Mouse (Mus musculus): ENCODE results near the gene Syt7.

DNA sequence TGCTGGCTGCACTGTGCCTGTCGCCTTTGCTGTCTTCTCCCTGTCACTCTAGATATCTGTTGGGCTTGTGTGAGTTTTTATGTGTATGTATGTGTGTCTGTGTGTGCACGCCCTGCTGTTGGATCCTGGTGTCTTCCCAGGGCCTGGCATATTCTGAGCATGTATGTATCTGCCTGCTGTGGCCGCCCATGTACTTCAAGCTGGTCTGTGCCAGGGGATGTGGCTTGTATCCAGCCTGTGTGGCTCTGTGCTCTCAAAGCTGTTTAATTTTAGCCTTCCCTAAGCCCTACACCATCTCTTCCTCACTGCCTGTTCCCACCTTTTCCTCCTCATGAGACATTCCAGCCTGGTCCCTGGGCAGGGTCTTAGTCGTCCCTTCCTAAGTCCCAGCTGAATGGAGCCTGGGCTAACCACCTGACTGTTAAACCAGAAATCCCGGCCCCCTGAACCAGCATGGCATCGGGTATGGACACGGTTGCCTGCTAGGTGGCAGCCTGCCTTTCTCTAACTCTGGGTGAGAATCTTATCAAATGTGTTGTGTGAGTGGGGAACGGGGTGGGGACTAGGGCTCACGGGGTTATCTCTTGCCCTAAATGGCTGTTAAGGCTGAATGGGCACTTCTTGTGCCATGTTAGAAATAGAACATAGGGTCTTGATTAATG, 45.1 kb downstream of the Syt7 start:
- no peak for TF ChIP-seq CTCF (IDR thresholded peaks at IDR 0.05; ENCODE audit: control insufficient read depth, insufficient read depth, insufficient replicate concordance, low read depth, low read length)
- TF ChIP-seq POLR2A (IDR thresholded peaks at IDR 0.05; ENCODE audit: control insufficient read depth, low read depth, low read length) = no peak
